Mouse (Mus musculus) thymus, adult 2 months (tissue): Measurements from ENCODE around the gene Ptpa.

Experiments used
- CTCF ChIP-seq: fragments of 200-500 bp; IDR thresholded peaks from 2 replicates; pipeline ENCODE4 v1.5.1; 2012; ENCODE audit warnings: mild to moderate bottlenecking, control low read depth, low read length, moderate library complexity, borderline replicate concordance; ENCODE audit not compliant: control insufficient read depth, poor library complexity, insufficient read depth; ENCODE audit errors: extremely low read depth
- POLR2A ChIP-seq: fragments of 200-500 bp; IDR thresholded peaks from 2 replicates; pipeline ENCODE4 v1.6.1; 2012; ENCODE audit warnings: mild to moderate bottlenecking, low read length, control low read depth, moderate library complexity; ENCODE audit not compliant: control insufficient read depth, poor library complexity, insufficient read depth; ENCODE audit errors: extremely low read depth

- TF ChIP-seq POLR2A (no peak), CTCF (no peak)
Measured at GRCm38 (mm10) chr2:30389000-30389399, 26.8 kb upstream of the Ptpa start.
